Mouse (Mus musculus): ENCODE results near the gene Gm20604.
A peak's percentile ranks its signal among the peaks of the same experiment; 100 is the strongest.

The Gm20604 gene

DNA sequence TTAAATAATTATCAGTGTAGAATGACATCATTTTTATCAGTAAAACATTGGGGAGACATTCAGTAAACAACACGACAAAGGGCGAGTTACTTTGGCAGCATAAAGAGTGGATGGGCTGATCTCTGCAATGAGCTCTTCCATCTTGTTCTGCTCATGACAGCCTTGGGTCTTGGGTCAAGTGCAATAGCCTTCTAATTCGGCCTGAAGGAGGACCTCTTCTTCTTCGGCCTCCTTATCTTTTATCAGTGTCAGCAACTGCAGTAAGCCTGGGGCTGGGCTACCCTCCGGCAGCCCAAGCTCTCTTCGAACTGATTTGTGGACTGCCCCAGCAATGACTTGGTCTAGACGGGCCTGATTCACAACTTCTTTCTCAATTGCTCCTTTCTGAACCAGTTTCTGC, 16.4 kb downstream of the Gm20604 start:
- no peak for DNase-seq

DNA sequence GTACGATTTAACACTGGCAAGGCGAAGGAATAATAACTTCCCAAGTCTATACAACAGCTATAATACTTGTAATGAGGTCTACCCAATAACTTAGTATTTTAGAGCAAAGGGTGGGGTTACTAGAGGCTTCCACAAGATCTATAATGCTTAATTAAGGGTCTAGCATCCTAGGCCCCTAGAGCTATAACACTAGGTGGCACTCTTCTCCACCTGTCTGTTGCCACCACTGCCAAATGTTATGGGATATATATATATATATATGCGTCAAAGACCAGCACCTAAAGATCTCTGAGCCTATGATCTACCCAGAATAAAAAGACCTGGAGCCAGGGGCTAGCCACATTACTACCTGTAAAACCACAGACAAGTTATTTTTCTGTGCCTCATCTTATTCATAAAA, 18.2 kb downstream of the Gm20604 start:
- no peak for DNase-seq

DNA sequence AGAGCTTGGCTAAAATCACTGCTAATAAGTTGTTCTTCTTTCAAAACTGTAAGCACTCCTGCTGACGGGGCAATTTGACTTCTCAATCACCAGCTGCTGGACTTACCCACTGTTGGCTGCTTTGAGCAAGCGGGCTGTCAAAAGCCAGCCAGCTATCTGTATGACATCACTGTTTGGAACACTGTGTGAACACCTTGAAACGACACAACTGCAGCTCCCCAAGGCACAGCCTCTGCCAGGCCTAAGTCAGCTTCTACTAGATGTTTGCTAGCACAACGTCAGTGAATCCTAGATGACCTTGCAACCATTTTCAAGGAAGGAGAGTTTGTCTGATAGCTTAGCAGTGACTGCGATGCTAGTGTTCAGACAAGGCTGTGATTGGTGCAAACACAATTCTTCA, 19.4 kb downstream of the Gm20604 start:
- DNase-seq: no peak

DNA sequence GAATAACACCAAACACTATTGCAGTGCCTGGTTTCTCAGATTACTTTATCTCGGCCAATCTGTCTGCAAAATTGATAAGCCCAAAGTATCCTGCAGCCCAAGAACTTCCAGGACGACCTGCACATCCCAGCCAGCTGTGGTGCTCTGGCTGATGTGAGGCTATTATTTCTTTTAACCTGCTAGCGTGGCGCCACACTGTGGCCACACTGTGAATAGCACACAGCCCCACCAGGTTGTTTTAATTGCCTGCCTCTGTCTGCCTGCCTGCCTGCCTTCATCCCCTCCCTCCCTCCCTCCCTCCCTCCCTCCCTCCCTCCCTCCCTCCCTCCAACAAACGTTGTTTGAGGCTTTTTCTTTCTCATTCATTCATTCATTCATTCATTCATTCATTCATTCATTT, 25.1 kb downstream of the Gm20604 start:
- DNase-seq: peak; percentile 62 to 64

DNA sequence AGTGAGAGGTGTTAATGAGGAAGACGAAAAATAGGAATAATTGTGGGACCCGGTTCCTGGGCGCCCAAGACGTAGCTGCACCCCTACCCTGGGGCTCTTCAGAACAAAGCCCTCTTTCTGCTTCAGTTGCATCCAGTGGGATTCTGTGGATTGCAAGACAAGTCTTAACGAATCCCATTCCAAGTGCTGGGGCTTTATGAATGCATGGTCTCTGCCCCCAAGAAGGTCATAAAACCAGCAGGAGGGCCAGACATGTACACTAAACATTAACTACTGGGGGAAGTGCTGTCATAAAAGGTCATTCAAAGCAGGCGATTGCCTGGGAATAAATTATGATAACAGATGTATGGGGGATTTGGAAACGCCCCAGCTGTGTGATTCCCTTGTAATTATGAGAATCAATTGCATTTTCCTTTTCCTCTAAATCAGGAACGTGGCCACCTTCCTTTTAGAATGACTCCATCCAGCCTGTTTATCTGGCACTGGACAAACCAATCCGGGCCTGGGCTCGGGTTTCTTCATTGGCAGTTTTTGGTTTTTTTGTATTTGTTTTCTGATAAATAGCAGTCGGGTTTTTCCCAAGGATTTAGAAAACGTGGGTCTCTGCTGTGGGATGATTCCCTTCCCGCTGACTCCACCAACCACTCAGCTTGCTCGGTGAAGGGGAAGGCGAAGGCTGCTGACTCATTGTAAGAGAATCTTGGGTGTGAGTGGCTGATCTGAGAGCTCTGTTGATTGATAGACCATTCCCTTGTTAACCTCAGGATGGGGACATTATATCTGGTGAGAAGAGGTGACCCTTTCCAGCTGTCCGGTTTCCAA, 27.5 kb downstream of the Gm20604 start:
- DNase-seq: no peak

DNA sequence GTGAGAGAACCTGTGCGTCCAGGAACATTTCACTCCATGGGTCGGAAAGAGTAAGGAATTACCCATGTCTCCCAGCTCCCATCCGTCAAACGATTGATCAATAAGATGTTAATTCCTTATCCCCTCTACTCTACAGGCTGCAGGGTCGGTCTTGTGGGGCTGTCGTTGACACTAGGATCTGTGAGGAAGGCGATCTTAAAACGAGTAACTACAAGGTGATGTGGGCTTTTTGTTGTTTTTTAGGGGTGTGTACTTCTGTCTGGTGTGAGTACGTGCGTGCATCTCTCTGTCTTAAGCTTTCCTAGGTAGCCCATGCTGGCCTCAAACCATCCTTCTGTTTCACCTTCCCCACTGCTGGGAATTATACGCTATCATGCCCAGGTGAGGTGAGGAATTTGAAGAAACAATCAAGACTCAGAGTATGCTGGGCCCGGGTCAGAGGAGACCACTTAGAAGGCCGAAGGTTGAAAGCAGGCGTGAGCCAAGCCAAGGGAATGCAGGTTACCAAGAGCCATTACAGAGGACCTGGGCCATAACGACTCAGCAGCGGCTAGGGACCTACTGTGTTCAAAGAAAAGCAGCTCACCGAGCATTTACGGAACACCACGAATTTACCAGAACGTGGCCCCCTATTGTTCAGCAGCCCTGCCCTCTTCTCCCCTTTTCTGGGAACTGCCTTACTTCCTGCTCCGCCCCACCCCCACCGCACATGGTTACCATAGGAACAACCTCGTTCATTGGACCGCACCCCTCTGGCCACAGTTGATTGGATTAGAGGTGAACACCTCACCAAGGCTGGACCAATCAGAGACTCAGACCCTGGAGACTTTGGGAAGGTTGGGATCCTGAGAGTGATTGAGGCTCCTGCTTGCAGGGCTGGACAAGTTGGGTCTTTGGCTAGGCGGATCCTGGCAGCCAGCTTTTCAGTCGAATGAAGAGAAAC, 28.3 kb downstream of the Gm20604 start:
- peak; percentile 43 to 57 for DNase-seq

DNA sequence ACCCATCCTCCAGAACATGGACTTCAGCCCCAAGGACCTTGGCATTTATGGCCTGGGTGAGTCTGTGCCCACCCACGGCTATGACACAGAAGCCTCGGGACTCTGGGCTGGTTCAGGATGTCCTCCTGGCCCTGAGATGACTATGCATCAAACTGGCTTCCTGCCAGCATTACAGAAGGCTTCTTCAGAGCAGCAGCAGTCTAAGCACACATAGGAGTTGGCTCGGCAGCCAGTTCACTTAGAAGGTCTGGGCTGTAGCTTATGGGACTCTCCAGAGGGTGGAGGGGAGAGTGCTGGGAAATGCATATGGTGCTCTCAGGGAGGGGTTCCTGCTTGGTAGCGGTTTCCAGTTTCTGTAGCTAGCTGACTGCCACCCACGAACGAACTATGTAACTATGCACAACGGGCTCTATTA, 32.7 kb downstream of the Gm20604 start:
- DNase-seq: no peak

DNA sequence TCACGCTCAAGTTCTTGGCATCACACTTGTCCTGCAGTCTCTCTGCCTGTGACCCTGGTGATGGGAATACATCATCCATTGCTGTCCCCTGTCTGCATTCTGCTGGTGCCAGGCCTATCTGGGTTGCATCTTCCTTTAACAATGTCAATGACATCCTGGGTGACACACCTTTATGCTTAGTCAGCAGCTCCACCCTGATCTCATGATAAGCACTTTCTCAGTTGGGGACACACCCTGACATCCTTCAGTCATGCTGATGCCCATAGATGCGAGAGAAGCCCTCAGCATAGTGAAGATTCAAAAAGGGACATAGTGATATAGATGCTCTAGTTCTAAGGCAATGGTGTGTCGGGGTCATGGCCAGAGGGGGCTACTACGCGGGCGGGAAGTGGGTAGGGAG, 33.3 kb downstream of the Gm20604 start:
- no peak for DNase-seq

DNA sequence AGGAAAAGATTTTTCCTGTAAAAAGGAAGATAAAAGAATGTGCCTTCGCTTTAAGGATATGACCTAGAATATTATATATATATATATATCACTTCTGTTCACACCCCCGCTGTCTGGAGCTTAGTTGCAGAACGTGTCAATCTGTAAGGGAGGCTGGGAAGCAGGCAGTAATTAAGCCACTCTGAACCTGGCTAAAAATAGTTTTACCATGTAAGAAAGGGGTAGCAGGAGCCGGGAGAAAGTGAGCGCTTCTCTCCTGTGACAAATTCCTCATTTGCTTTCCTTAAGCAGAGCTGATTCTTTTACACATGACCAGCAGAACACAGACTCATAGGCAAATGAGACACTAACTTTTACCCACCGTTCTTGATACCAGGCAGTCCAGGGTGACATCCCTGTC, 34.6 kb downstream of the Gm20604 start:
- no peak for DNase-seq

DNA sequence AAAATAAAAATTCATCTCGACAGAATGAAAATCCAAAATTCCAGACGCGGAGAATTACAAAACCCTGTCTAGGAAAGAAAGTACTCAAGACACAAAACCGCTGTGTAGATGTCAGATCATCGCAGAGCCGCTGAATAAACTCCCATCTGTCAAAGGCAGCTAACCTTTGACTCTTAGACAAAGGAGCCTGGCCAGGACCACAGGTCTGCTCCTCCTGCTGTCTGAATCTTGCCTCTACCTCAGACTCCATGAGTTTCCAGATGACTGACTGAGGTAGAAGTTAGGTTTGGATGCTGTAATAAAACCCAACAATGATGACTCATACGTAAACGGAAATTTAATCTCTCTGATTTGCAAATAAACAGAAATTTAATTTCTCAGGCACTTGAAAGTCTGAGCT, 35.5 kb downstream of the Gm20604 start:
- DNase-seq: no peak

DNA sequence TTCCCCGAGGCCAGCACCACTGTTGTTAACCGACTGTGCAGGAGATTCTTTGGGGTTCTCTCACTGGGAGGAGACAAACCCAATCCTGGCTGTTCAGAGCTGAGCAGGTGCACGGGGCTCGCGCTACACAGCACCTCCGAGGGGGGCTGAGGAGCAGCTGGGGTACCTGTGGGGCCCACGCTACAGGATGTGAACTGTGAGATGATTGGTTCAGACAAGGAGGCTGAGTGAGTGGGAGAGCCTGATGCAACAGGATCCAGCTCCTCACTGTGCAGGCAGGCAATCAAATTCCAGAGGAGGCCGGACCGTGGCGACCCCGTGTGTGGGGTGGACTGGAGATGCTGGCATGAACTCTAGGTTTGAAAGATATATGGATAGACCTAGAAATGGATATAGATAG, 36.0 kb downstream of the Gm20604 start:
- DNase-seq: peak in 1 of 2 experiments; percentile 73

DNA sequence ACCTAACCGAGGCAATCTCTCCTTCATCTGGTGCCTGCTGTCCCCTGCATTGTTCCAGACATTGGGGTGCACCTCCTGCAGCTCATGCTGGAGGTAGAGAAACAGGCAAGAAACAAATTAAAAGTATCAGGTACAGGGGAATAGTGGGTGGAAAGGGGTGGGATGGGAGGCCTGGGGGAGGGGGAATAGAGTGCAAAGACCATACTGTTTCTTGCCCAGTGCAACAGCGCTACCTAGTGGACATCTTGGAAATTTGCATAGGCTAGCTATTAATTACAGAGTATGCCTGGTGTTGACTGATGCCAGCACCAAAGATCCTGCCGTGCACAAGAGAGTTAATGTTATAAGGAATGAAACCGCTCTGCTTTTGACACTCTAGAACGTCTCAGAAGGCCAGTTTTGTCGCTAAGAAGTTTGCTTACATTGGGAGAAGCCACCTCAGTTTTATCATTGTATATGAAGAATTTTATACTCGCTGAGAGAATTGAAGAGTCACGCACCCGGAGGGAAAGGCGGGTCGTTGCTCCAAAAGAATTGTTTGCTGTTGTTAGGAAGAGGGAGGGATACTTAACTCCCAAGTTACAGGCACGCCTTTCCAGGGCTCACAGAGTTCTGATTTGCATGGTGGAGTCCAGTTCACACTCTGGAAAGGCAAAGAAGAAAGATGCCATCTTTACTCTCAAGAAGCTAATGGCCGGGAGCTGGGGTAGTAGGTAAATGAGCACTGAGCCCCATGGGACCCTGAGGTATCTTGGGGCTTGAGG, 38.7 kb downstream of the Gm20604 start:
- peak in 1 of 2 experiments; percentile 45 for DNase-seq

DNA sequence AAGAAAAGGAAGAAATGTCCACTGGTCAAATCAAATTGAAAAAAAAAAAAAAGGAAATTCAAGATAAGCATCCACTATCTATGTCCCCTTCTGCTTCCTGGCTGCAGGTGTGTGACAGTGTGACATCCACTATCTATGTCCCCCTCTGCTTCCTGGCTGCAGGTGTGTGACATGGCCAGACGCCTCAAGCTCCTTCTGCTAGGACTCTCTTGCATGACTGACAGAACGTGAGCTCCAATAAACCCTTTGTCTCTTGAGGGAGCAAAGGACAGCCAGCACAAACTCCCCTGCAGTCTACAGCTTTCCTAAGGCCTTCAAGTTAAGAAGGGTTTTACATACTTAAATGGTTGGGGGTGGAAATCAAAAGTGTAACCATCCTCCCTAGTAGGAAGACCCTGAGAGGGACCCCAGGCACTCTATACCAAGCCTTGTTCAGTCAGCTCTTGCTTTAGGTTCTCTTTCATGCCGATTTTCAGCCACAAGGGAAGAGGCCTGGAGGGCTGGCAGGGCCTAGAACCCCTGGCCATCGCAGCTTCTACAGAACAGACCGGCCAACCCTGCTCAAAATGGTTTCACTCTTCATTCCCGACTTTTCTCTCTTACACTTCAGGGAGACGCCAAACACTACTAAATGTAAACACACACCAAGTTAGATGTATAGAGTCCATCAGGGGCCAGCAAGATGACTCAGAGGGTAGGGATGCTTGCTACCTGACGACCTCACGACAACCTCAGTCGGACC, 43.6 kb downstream of the Gm20604 start:
- no peak for DNase-seq

DNA sequence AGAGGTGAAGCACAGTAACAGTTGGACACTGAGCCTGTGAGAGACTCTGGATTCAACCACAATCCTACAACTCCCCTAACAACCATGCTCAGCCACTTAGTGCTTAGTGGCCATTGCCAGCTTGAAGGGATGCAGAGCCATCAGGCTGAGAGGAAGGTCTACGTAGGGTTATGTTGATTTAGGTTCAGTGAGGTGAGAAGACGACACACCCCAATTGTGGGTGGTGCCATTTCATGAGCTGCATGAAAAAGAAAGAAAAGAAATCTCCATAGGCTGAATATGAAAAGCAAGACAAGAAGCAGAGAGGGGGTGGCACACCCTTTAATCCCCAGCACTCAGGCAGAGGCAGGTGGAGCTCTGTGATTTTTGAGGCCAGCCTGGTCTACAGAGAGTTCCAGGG, 44.4 kb downstream of the Gm20604 start:
- no peak for DNase-seq

DNA sequence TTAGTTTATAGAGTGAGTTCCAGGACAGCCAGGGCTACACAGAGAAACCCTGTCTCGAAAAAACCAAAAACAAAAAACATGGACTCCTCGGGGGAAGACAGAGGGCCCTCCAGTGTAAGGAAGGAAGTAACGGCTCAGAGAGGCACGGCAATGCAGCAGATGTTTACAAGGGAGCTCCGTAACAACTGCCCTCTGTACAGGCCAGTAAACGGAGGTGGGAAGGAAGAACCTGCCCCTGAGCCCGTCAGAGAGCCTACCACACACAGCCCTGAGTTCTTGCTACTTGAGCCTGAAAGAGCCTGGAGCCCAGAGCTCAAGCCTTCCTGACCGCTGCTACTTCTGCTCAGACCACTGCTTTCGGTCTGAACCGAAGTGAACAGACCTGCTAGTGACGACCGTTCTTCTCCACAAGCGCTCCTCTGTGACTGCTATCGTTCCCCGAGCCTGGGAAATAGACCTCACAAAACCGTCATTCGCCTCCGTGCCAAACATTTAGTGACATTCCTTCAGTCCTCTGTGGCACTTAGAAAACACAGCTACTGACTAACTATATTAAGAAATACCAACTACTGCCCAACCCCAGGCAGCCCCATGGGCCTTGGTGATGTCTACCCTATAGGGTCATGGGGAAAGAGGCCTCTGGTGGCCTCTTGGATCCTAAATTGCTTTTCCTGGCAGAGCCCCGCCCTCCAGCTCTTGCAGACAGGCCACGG, 45.2 kb downstream of the Gm20604 start:
- DNase-seq: no peak

DNA sequence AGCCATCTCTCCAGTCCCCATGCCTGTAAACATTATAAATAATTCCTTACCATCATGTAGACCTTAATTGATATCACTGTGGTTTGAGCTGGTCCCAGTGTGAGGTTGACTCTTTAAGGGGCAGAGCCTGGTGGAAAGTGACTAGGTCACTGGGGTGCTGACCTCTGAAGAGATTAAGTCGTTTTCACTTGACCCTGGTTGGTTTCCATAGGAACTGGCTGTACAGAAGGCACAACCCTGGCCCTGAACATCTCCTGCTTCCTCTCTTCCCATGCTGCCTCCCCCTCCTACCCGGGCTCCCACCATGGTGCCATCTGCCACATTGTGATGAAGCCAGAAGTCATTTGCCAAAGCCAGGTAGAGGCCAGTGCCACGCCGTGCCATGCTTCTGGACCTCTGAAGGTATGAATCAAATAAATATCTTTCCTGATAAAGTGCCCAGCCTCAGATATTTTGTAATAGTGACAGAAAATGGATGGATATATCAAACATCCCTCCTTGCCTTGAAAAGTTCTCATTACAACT, 47.6 kb downstream of the Gm20604 start:
- no peak for DNase-seq

DNA sequence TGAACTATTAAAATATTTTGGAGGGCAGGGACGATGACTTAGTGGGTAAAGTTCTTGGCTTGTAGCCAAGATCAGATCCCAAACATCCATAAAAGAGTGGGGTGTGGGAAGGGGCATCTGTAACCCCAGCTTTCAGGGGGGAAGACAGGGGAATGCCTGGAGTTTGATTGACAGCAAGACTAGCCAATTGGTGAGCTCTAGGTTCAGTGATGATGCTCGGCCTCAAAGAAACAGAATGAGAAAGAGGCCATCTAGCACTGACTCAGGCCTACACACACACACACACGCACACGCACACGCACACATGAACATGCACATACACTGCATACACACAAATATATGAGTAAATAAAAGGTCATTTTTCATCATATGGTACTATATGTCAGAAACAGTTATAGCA, 48.6 kb downstream of the Gm20604 start:
- no peak for DNase-seq

DNA sequence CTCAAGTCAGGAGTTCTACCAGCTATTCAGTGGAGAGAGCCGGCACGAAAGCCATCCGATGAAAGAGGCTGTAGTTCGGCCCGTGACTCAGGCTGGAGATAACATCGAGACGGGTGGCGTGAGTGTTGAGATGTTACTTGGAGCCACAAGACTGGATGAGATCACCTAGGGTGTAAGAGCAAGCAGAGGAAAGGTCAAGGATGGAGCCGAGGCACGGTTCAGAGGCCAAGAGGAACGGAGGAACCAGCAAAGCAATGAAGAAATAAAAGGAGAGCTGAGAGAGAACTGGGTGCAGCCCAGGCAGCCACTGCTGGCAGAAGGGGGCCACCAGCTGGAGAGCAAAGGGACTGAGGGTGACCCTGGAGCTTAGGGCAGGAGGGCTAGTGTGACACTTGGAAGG, 50.3 kb downstream of the Gm20604 start:
- DNase-seq: no peak

DNA sequence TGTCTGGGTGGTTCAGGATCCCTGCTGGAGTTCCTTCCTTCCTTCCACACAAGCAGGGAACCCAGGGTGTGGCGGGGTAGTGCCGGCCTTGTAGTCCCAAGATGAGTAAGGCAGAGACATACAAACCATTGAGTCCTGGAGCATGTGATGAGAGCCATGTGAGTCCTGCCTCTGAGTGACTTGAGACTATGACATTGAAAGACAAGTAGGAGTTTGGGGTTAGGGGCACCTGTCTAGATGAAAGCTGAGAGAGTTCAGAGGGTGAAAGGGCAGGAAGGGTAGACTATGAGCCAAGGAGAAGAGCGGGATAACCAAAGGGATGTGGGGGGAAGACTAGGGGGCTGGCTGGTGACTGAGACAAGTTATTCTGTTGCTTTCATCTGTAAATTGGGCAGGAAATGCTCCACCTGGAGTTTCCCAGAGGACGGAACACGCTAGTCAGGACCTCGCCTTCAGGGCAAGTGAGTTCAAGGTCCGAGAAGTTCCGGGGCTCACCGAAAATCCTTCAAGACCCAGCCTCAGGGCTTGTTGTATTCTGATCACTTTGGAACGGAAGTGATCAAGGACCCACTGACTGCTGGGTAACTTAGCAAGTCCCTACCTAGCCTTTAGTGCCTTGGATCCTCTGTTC, 51.5 kb downstream of the Gm20604 start:
- no peak for DNase-seq

DNA sequence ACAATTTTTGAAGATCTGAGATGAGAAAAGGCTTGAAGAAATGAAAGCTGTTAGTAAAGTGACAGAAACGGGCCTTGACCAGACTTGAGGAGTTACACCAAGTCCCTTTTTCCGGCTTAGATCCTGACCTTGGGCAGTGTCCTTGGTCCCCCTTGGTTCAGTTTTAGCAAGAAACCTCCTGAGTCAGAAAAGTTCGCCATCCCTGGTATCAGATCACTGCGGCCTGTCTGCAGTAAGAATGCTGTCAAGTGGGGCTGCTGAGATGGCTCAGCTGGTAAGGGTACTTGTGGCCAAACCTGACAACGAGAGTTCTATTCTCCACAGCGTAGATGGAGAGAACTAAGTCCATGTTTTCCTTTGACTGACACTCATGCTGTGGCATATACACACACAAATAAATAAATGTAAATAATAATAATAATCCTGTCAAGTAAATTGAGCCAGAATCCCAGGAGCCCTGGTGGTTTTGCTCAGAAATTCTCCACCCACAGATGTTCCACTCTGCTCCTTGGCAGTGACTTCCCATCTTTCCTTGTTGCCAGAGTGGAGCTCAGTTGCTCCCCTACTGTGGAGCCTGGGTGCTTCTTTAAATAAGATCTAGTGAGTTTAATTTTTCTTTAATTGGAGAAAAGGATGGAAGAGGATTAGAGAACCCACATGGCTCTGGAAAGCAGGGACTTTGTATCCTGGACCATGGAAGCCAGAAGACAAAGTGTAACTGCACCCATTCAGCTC, 52.4 kb downstream of the Gm20604 start:
- DNase-seq: no peak

Data from thymus, postnatal 36 days (tissue).